Mouse (Mus musculus) neural tube, embryonic 14.5 days (tissue): Measurements from ENCODE around the gene Nptx2. TPM values are rescaled to one million over a fixed set of nuclear protein-coding genes. Genes with fewer than 3 reads are reported as not detected.

Source experiments
- ATAC-seq: fragments of 200-750 bp; cut with Nextera tagmentation; 2 replicates; pipeline ENCODE4 v1.8.0; 2017; ENCODE audit warnings: low read depth, mild to moderate bottlenecking, moderate TSS enrichment, moderate library complexity
- H3K27ac ChIP-seq: fragments of 300-500 bp; sonication (generic); 2 replicates; pipeline ENCODE4 v1.5.1; 2014; ENCODE audit warnings: low read depth, mild to moderate bottlenecking, control low read depth, low read length, moderate library complexity, mixed read lengths
- H3K27me3 ChIP-seq: fragments of 300-500 bp; sonication (generic); 2 replicates; pipeline ENCODE4 v1.6.1; 2014; ENCODE audit warnings: low read length; ENCODE audit not compliant: control insufficient read depth, insufficient read depth
- H3K36me3 ChIP-seq: fragments of 300-500 bp; sonication (generic); 2 replicates; pipeline ENCODE4 v1.6.1; 2014; ENCODE audit warnings: low read length, mixed read lengths; ENCODE audit not compliant: control insufficient read depth, insufficient read depth
- H3K4me1 ChIP-seq: fragments of 300-500 bp; sonication (generic); 2 replicates; pipeline ENCODE4 v1.6.1; 2014; ENCODE audit warnings: low read length; ENCODE audit not compliant: control insufficient read depth, insufficient read depth
- H3K4me2 ChIP-seq: fragments of 300-500 bp; sonication (generic); 2 replicates; pipeline ENCODE4 v1.6.1; 2014; ENCODE audit warnings: mild to moderate bottlenecking, low read depth, low read length, control low read depth
- H3K4me3 ChIP-seq: fragments of 300-500 bp; sonication (generic); 2 replicates; pipeline ENCODE4 v1.5.1; 2014; ENCODE audit warnings: low read depth, low read length, control low read depth, mixed read lengths
- H3K9ac ChIP-seq: fragments of 300-500 bp; sonication (generic); replicated peaks from 2 replicates; pipeline ENCODE4 v1.6.1; 2014; ENCODE audit warnings: low read depth, mild to moderate bottlenecking, control low read depth, low read length, mixed read lengths
- H3K9me3 ChIP-seq: fragments of 300-500 bp; sonication (generic); 2 replicates; pipeline ENCODE4 v1.6.1; 2016; ENCODE audit warnings: low read length; ENCODE audit not compliant: control insufficient read depth
- WGBS: fragments of 180-500 bp; shearing (Covaris S2); extraction: QIAGEN DNeasy Blood & Tissue Kit; methylation state at CpG from one replicate; pipeline ENCODE4 v1.1.7; 2014; 5-methylcytosine and 5-hydroxymethylcytosine counted together
- polyA plus RNA-seq: library from polyadenylated mRNA; unstranded; fragments of >200 nt; fragmentation: Nextera tagmentation; extraction: Ambion mirVana; gene quantifications from 2 replicates; pipeline ENCODE4 v1.2.1, GENCODE M21; 2014

The Nptx2 gene
- polyA plus RNA-seq, result 16.7 and 18.1 TPM in 2 replicates

- ATAC-seq, result peak; percentile 92
- Histone ChIP-seq H3K4me3 (peak within 1 kb of the TSS; percentile 50), H3K9me3 (no peaks in the 10 kb centered on the region), H3K27me3 (0 out of 2 replicates have a peak, but pooled peaks cover 7% of the 10 kb centered on the region), H3K4me1 (peaks cover 19% of the 10 kb centered on the region), H3K36me3 (no peaks in the 10 kb centered on the region), H3K9ac (peak within 1 kb of the TSS; percentile 60), H3K27ac (0 out of 2 replicates have a peak within 1 kb of the TSS, but pooled peaks have one; percentile 34), H3K4me2 (peak within 1 kb of the TSS; percentile 58)
- under 1% methylated on average over 82 of the region's 99 CpGs for WGBS
These were observed at the start of gene Nptx2 for GRCm38 (mm10) chr5:144545653-144546422. Gene Nptx2, plus strand, starts transcription at chr5:144545902.

GRCm38 (mm10) chr5:144496481-144496880 lies 49.2 kb upstream of the Nptx2 start:
- H3K9ac ChIP-seq, result no peak overlapping the region
- no peak overlapping the region for H3K27ac ChIP-seq
- H3K9me3 ChIP-seq, result no peaks in the 10 kb centered on the region
- H3K4me1 ChIP-seq, result no peaks in the 10 kb centered on the region
- 84% methylated on average over 7 of the region's 7 CpGs for WGBS
- no peaks in the 10 kb centered on the region for H3K36me3 ChIP-seq
- ATAC-seq, result no peak
- H3K27me3 ChIP-seq, result no peaks in the 10 kb centered on the region
- H3K4me2 ChIP-seq, result no peak overlapping the region
- no peak overlapping the region for H3K4me3 ChIP-seq

DNA sequence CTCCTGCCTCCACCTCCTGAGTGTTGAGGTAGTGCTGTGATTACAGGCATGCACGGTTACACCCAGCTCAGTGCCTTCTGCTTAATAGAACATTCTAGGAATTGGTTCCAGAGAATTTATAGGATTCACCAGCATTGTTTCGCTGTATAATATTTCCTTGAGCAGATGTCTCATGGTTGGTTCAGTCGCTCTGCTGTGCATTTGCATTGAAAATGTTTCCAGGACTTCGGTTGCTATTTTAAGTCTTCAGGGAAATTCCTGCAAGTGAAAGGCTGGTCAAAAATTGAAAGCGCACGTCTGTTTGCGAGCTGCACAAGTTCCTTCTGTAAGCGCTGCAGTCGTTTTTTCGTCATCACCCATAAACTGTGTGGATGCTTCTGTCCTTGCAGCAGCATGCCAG lies 41.5 kb upstream of the Nptx2 start:
- 84% methylated on average over 10 of the region's 10 CpGs for WGBS
- H3K4me1 ChIP-seq, result no peaks in the 10 kb centered on the region
- no peak overlapping the region for H3K9ac ChIP-seq
- no peak overlapping the region for H3K4me3 ChIP-seq
- no peak for ATAC-seq
- H3K36me3 ChIP-seq, result no peaks in the 10 kb centered on the region
- H3K9me3 ChIP-seq, result no peaks in the 10 kb centered on the region
- H3K27me3 ChIP-seq, result no peaks in the 10 kb centered on the region
- no peak overlapping the region for H3K27ac ChIP-seq
- no peak overlapping the region for H3K4me2 ChIP-seq

DNA sequence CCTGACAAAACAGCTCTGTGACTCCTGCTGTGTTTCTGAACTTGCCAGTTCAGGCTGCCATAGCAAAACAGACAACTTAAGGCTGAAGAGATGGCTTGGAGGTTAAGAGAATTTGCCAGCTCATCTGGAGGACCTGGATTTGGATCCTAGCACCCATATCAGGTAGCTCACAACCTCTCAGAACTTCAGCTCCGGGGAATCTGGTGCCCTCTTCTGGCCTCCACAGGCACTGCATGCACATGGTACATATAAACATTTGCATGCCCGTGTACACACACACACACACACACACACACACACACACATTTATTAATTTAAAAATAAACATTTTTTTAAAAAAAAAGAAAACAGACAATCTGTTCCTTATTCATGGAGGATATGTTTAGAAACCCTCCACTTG lies 40.0 kb upstream of the Nptx2 start:
- Histone ChIP-seq H3K36me3 (no peaks in the 10 kb centered on the region), H3K4me2 (no peak overlapping the region), H3K27ac (no peak overlapping the region), H3K4me1 (no peaks in the 10 kb centered on the region), H3K9me3 (no peaks in the 10 kb centered on the region), H3K9ac (no peak overlapping the region), H3K27me3 (no peaks in the 10 kb centered on the region), H3K4me3 (no peak overlapping the region)
- 100% methylated on average over 2 of the region's 2 CpGs for WGBS
- ATAC-seq, result no peak

- H3K27me3 ChIP-seq, result no peaks in the 10 kb centered on the region
- 45% methylated on average over 4 of the region's 4 CpGs for WGBS
- ATAC-seq, result no peak
These were observed 39.5 kb upstream of the Nptx2 start for GRCm38 (mm10) chr5:144506156-144506555.

GRCm38 (mm10) chr5:144506689-144507552 lies 38.8 kb upstream of the Nptx2 start:
- H3K4me3 ChIP-seq, result no peak overlapping the region
- H3K9me3 ChIP-seq, result no peaks in the 10 kb centered on the region
- no peaks in the 10 kb centered on the region for H3K27me3 ChIP-seq
- no peak overlapping the region for H3K27ac ChIP-seq
- WGBS, result 41% methylated on average over 26 of the region's 26 CpGs
- no peaks in the 10 kb centered on the region for H3K36me3 ChIP-seq
- no peaks in the 10 kb centered on the region for H3K4me1 ChIP-seq
- H3K4me2 ChIP-seq, result no peak overlapping the region
- ATAC-seq, result no peak
- H3K9ac ChIP-seq, result no peak overlapping the region

More at GRCm38 (mm10) chr5:144506156-144506555, 39.5 kb upstream of the Nptx2 start:
- Histone ChIP-seq H3K4me1 (no peaks in the 10 kb centered on the region), H3K36me3 (no peaks in the 10 kb centered on the region), H3K9ac (no peak overlapping the region), H3K4me2 (no peak overlapping the region), H3K9me3 (no peaks in the 10 kb centered on the region), H3K4me3 (no peak overlapping the region), H3K27ac (no peak overlapping the region)

DNA sequence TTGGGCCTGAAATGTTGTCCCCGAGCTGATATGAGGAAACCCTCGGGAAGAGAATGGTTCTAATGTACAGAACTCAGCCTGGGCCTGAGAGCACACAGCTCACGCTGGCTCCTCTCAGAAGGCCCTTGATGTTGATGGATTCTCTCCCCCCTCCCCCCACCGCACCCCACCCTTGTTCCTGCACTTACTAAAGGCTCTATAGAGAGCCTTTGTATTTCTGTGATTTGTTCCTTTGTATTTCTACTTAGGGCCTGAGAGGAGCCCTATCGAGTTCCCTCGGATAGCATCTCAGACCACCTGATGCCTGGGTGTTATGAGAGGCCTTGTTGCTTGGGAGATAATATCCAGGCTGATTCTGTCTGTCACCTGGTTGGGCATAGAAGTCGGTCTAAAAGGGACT lies 36.3 kb upstream of the Nptx2 start:
- no peak overlapping the region for H3K27ac ChIP-seq
- H3K36me3 ChIP-seq, result no peaks in the 10 kb centered on the region
- ATAC-seq, result no peak
- H3K9me3 ChIP-seq, result no peaks in the 10 kb centered on the region
- no peaks in the 10 kb centered on the region for H3K27me3 ChIP-seq
- no peak overlapping the region for H3K4me2 ChIP-seq
- H3K4me1 ChIP-seq, result no peaks in the 10 kb centered on the region
- H3K9ac ChIP-seq, result no peak overlapping the region
- WGBS, result 29% methylated on average over 7 of the region's 7 CpGs
- no peak overlapping the region for H3K4me3 ChIP-seq

- H3K27ac ChIP-seq, result no peak overlapping the region
- peaks cover 5% of the 10 kb centered on the region; the same call in 1 of the 2 replicates for H3K4me1 ChIP-seq
- no peak overlapping the region for H3K9ac ChIP-seq
- no peaks in the 10 kb centered on the region for H3K36me3 ChIP-seq
- no peaks in the 10 kb centered on the region for H3K9me3 ChIP-seq
- H3K4me2 ChIP-seq, result no peak overlapping the region
- WGBS, result 59% methylated on average over 6 of the region's 6 CpGs
- H3K4me3 ChIP-seq, result no peak overlapping the region
- no peaks in the 10 kb centered on the region for H3K27me3 ChIP-seq
- ATAC-seq, result no peak
These were observed 31.0 kb upstream of the Nptx2 start for GRCm38 (mm10) chr5:144514738-144515137.

DNA sequence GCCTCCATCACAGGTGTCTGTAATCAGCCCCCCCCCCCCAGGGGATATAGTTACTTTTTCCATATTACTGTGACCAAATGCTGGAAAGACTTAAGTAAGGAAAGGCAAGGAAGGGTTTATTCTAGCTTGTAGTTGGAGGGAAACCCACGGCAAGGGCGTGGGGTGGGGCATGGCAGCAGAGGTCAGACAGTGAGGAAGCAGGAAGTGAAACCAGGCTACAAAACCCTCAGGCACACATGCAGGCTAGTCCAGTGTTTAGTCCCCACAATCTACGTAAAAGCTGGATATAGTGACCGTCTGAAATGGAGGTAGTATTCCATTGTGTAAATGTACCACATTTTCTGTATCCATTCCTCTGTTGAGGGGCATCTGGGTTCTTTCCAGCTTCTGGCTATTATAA lies 30.5 kb upstream of the Nptx2 start:
- no peak overlapping the region for H3K9ac ChIP-seq
- H3K4me2 ChIP-seq, result no peak overlapping the region
- H3K36me3 ChIP-seq, result no peaks in the 10 kb centered on the region
- peaks cover 5% of the 10 kb centered on the region; the same call in 1 of the 2 replicates for H3K4me1 ChIP-seq
- H3K4me3 ChIP-seq, result no peak overlapping the region
- no peaks in the 10 kb centered on the region for H3K9me3 ChIP-seq
- 89% methylated on average over 4 of the region's 4 CpGs for WGBS
- no peak overlapping the region for H3K27ac ChIP-seq
- no peak for ATAC-seq
- H3K27me3 ChIP-seq, result no peaks in the 10 kb centered on the region
